ENCODE assay signal across 24 mouse cellular contexts in genomic region chr7:121351688-121352087, GRCm38 (mm10). TPM values are rescaled to one million over a fixed set of nuclear protein-coding genes. Genes with fewer than 3 reads are reported as not detected.
DNase-seq lines count a peak whose midpoint lies in the region; TF ChIP-seq lines count a peak whose summit lies in the region.
"Had no signal": no experiment of that assay in that cellular context is flagged by ENCODE, and none has a peak within 500 bp of the region (broad histone marks: within the 10 kb centered on the region; RNA-seq: fewer than 3 reads in every experiment).

No protein-coding gene starts in this region.

- H3K9me3 ChIP-seq in CH12.LX (replicated peaks; ENCODE audit: low read length) (no peaks in the 10 kb centered on the region), ES-E14 (ENCODE audit: control insufficient read depth, insufficient read depth, low read depth, low read length) (no peaks in the 10 kb centered on the region), MEL (replicated peaks; ENCODE audit: insufficient read depth, low read length) (no peaks in the 10 kb centered on the region)
- H3K9me3 ChIP-seq: G1E had no signal

- H3K36me3 ChIP-seq in CH12.LX (replicated peaks in 1 of 2; ENCODE audit: control insufficient read depth in 1 of 2, insufficient read depth in 1 of 2, low read length in 1 of 2) (no peaks in the 10 kb centered on the region), ES-E14 (ENCODE audit: control insufficient read depth, insufficient read depth, low read length, poor library complexity, severe bottlenecking) (no peaks in the 10 kb centered on the region), MEL (ENCODE audit: control insufficient read depth in 1 of 2, insufficient read depth in 2 of 2, low read length in 2 of 2) (no peaks in the 10 kb centered on the region)
- H3K36me3 ChIP-seq: G1E had no signal

- dilution Hi-C loops in CH12.LX (cut with MboI; ENCODE audit: extremely low pct_ligation_motif_present, extremely low pct_unique_long_range_greater_than_20kb, low sequenced_read_pairs): no loop called here

- H3K27ac ChIP-seq in CH12.LX (ENCODE audit: insufficient read depth, low read depth) (no peak overlapping the region), ES-E14 (ENCODE audit: insufficient read depth, low read depth, low read length, poor library complexity, severe bottlenecking) (no peak overlapping the region), MEL (ENCODE audit: control insufficient read depth, low read depth, low read length) (no peak overlapping the region)

- H3K79me2 ChIP-seq in CH12.LX (replicated peaks; ENCODE audit: control insufficient read depth, extremely low read depth, insufficient read depth, poor library complexity, severe bottlenecking): no peaks in the 10 kb centered on the region
- H3K79me2 ChIP-seq in MEL (ENCODE audit: control insufficient read depth, insufficient read depth, low read length, poor library complexity): no peaks in the 10 kb centered on the region

- no peak for TF ChIP-seq CTCF in CH12.LX (conservative IDR thresholded peaks at IDR 0.05 in 1 of 2, IDR thresholded peaks at IDR 0.05 in 1 of 2; ENCODE audit: low read depth in 2 of 2, low read length in 2 of 2)
- no peak for TF ChIP-seq CTCF in MEL (IDR thresholded peaks at IDR 0.05 in 2 of 3, conservative IDR thresholded peaks at IDR 0.05 in 1 of 3; ENCODE audit: control insufficient read depth in 1 of 3, insufficient read depth in 1 of 3, low read depth in 2 of 3, low read length in 3 of 3, poor library complexity in 1 of 3, severe bottlenecking in 1 of 3)

- in situ Hi-C loops in CH12.LX (cut with MboI; ENCODE audit: low pct_ligation_motif_present, low pct_unique_long_range_greater_than_20kb, low sequenced_read_pairs): no loop called here
- in situ Hi-C loops in ES-E14 (cut with MboI; ENCODE audit: low sequenced_read_pairs in 2 of 2, unreplicated experiment in 2 of 2): no loop called here

- TF ChIP-seq POLR2A in CH12.LX (IDR thresholded peaks at IDR 0.05; ENCODE audit: low read depth, low read length) (no peak), MEL (IDR thresholded peaks at IDR 0.05; ENCODE audit: control insufficient read depth in 1 of 2, insufficient read depth in 1 of 2, low read depth in 1 of 2, low read length in 2 of 2, poor library complexity in 1 of 2) (no peak)

- H3K4me3 ChIP-seq in CH12.LX (replicated peaks in 1 of 3; ENCODE audit: low read depth in 2 of 3, low read length in 2 of 3, poor library complexity in 1 of 3): no peak overlapping the region
- H3K4me3 ChIP-seq in ES-E14 (ENCODE audit: insufficient read depth in 1 of 2, low read depth in 1 of 2, low read length in 2 of 2, poor library complexity in 1 of 2, severe bottlenecking in 1 of 2): no peak overlapping the region
- H3K4me3 ChIP-seq in MEL (ENCODE audit: control insufficient read depth in 1 of 2, insufficient read depth in 1 of 2, low read depth in 2 of 2, low read length in 2 of 2): no peak overlapping the region

- H3K9ac ChIP-seq in CH12.LX (ENCODE audit: insufficient read depth, low read depth) (no peak overlapping the region), ES-E14 (ENCODE audit: insufficient read depth, low read depth, low read length, poor library complexity, severe bottlenecking) (no peak overlapping the region), MEL (ENCODE audit: control insufficient read depth, low read depth, low read length, poor library complexity, severe bottlenecking) (no peak overlapping the region)

- TF ChIP-seq EP300 in CH12.LX (IDR thresholded peaks at IDR 0.05; ENCODE audit: low read length) (no peak), MEL (IDR thresholded peaks at IDR 0.05; ENCODE audit: low read depth in 1 of 2, low read length in 2 of 2) (no peak)

- no peaks in the 10 kb centered on the region for H3K4me1 ChIP-seq in CH12.LX (ENCODE audit: control insufficient read depth in 1 of 2, insufficient read depth in 2 of 2)
- H3K4me1 ChIP-seq in ES-E14 (ENCODE audit: control insufficient read depth in 2 of 2, insufficient read depth in 2 of 2, low read length in 2 of 2, poor library complexity in 1 of 2): no peaks in the 10 kb centered on the region
- H3K4me1 ChIP-seq in MEL (ENCODE audit: control insufficient read depth in 1 of 2, insufficient read depth in 2 of 2, low read length in 2 of 2): no peaks in the 10 kb centered on the region

- TF ChIP-seq RAD21 in CH12.LX (IDR thresholded peaks at IDR 0.05; ENCODE audit: low read depth, low read length) (no peak), MEL (IDR thresholded peaks at IDR 0.05; ENCODE audit: low read depth, low read length) (no peak)

- peaks cover 31% of the 10 kb centered on the region for H3K27me3 ChIP-seq in CH12.LX (replicated peaks)
- no peaks in the 10 kb centered on the region for H3K27me3 ChIP-seq in MEL (ENCODE audit: control insufficient read depth in 1 of 2, insufficient read depth in 2 of 2, low read length in 2 of 2)
- H3K27me3 ChIP-seq: Patski had no signal

- H3K4me2 ChIP-seq in CH12.LX (ENCODE audit: insufficient read depth, low read depth, poor library complexity, severe bottlenecking): no peak overlapping the region

- DNase-seq in CH12.LX (ENCODE audit: extremely low read depth) (no peak), ES-E14 (ENCODE audit: low read depth, low spot score) (no peak), MEL (ENCODE audit: low read depth, low spot score) (no peak)
- DNase-seq in cerebellum, postnatal 14 days: no peak
- no peak for DNase-seq in gastrocnemius, adult 18-20 months (ENCODE audit: low spot score)
- DNase-seq in lung, postnatal 36 days: no peak
- DNase-seq: adrenal gland, adult 2 months; adrenal gland, adult 8-10 months; adrenal gland, postnatal 10 days; adrenal gland, postnatal 14 days; adrenal gland, postnatal 25 days; adrenal gland, postnatal 36 days; B cell, adult 2 months; cerebellum, adult 11 months; cerebellum, adult 11-12 months; cerebellum, adult 18-20 months; cerebellum, adult 2 months; cerebellum, adult 8-10 months; cerebellum, adult 9-10 months had no signal

TF ChIP-seq in CH12.LX, 34 proteins besides CTCF, POLR2A, EP300 and RAD21:
- TF ChIP-seq MAFK (IDR thresholded peaks at IDR 0.05; ENCODE audit: insufficient replicate concordance, low read length): peak; percentile 88
- no peak for TF ChIP-seq HCFC1 (IDR thresholded peaks at IDR 0.05; ENCODE audit: low read depth, low read length)
- no peak for TF ChIP-seq E2F4 (IDR thresholded peaks at IDR 0.05; ENCODE audit: insufficient replicate concordance, low read depth, low read length)

TF ChIP-seq in ES-E14, 5 proteins besides CTCF, POLR2A, EP300 and RAD21:
- TF ChIP-seq ZNF384 (IDR thresholded peaks at IDR 0.05; ENCODE audit: low read depth, low read length) (no peak), ZC3H11A (IDR thresholded peaks at IDR 0.05; ENCODE audit: borderline replicate concordance, low read depth, low read length) (no peak), MAFK (IDR thresholded peaks at IDR 0.05; ENCODE audit: insufficient read depth, low read depth, low read length) (peak; percentile 96)

TF ChIP-seq in MEL, 35 proteins besides CTCF, POLR2A, EP300 and RAD21:
- TF ChIP-seq MAFK (IDR thresholded peaks at IDR 0.05; ENCODE audit: borderline replicate concordance, low read depth, low read length) (peak; percentile 48; the same call in 1 of the 2 replicates), BHLHE40 (IDR thresholded peaks at IDR 0.05; ENCODE audit: borderline replicate concordance, low read depth, low read length) (no peak)

RNA-seq across cellular contexts. Expression of gene Hs3st2, which starts 40.0 kb away (rescaled TPM):
- total RNA-seq in CH12.LX (2012; rRNA removed) (not detected in 2 replicates), CH12.LX (2014; rRNA removed) (not detected in 2 replicates), ES-E14 (2012; rRNA removed) (not detected in 2 replicates), MEL (2012; rRNA removed) (not detected in 2 replicates)
- polyA plus RNA-seq in CH12.LX (2012; ENCODE audit: insufficient read length, low read depth) (not detected in 2 replicates), MEL (2012; ENCODE audit: insufficient read depth in 1 of 2, insufficient read length in 2 of 2, low read depth in 1 of 2, low replicate concordance in 2 of 2, missing spikeins in 1 of 2) (not detected)
- not detected for total RNA-seq in gastrocnemius, adult 18-20 months (2021)
- polyA plus RNA-seq: activated CD4-positive, CD25-positive, alpha-beta regulatory T cell, adult 4 months; C2C12; CD4-positive, CD25-positive, alpha-beta regulatory T cell, adult 4 months; G1E; Patski had no signal

Comparison
In these comparisons a context has a peak if more than half of its experiments do, and no peak if none do; other contexts are left out.
1. Of the 35 proteins assayed by ChIP-seq in both MEL and CH12.LX: peak only in MEL: none; only in CH12.LX: none; in both: MAFK; in neither: 34.